Mouse (Mus musculus): ENCODE measurements around the gene Grin2a.
"Not testable (repeated sequence)": the region's sequence is repeated elsewhere in the genome, so short reads cannot be mapped to it uniquely, and the experiment has no call there.

Grin2a gene

GRCm38 (mm10) chr16:9616807-9617206 lies 378.6 kb downstream of the Grin2a start:
- DNase-seq = no peak

DNA sequence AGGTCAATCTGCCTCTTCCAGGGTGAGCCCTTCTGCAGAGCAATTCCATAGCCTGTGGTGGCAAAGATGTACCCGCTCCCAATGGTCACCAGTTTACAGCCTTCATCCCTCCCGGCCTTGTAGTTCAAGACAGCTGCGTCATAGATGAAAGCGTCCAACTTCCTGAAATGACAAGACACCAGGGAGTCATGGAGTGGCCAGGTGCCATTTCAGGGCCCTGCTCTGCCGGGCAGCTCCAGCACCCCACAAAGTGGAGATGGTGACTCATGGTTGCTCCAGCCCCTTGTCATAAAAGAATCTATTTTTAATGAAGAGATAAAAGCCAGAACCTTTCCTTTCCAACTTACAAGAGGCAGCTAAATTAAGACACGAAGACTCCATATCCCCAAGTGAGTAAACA lies 382.8 kb downstream of the Grin2a start:
- not testable (repeated sequence) for DNase-seq

- no peak for DNase-seq
Measured at GRCm38 (mm10) chr16:9607432-9607831, 387.9 kb downstream of the Grin2a start.

GRCm38 (mm10) chr16:9603983-9604382 lies 391.4 kb downstream of the Grin2a start:
- no peak for DNase-seq

GRCm38 (mm10) chr16:9602579-9602978 lies 392.8 kb downstream of the Grin2a start:
- DNase-seq = no peak

- DNase-seq = no peak
Measured at GRCm38 (mm10) chr16:9589176-9589575, 406.2 kb downstream of the Grin2a start.

GRCm38 (mm10) chr16:9588431-9588830 lies 406.9 kb downstream of the Grin2a start:
- no peak for DNase-seq

DNA sequence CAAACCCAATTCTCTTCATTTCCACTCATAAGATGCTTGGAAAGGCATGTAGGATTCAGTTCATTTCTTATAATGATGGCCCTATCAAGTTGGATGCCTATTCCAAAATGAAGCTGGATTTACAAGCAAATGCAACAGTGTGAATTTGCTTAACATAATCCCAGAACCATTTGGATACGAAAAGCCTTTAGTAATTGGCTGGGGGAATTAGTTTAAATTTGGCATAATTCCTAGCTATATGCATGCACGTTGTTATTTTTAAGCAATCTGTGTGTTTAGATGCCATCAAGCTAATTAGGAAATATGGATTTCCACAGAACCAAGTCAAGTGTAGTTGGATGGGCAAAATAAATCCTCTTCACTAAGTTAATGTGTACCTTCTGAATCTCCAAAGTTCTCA lies 411.4 kb downstream of the Grin2a start:
- no peak for DNase-seq

DNA sequence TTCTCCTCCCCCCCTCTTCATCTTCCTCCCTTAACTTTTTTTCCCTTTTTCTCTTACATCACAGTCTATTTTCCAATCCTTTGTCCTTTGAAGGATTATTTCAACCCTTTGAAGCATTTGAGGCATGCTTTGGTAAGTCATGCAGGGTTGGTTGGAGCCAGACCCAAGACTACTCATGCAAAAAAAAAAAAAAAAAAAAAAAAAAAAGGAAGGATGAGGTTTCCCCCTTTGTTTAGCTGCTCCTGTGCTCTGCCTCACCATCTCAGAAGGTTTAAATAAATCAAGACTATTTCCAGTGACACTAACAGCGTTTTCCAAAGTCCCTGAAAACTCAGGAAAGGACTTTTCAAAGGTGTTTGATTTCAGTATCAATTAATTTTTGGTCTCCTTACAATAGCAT lies 423.6 kb downstream of the Grin2a start:
- no peak for DNase-seq

DNA sequence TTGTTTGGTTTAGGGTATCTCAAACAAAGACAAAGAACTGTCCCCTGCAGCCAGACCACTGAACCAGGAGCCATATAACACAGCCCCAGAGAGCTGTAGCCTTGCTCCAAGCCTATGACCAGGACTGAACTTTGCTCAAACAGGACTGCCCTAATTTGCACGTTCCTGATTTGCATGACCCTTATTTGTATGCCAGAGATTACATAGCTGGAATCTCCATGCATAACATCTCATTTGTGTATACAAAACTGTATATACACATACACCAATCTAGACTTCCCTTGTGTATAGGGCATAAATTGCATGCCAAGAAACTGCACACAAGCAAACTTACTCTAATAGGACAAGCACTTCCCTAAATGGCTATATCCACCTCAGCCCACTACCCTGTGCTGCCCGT lies 428.1 kb downstream of the Grin2a start:
- DNase-seq = no peak

DNA sequence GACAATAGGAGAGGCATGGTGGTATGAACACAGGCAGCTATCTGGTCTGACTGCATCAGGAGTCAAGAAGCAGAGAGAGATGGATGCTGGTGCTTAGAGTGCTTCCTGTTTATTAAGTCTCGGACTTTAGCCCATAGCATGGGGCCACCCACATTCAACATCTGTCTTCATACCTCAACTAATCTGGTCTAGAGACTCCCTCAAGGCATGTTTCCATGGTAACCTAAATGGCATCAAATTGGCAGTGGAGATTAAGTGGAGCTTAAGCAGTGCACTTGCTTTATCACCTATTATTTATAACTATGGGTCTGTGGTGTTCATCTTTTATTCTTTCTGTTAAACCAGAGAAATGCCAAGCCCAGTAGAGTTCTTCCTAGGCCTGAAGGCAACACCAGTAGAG lies 433.5 kb downstream of the Grin2a start:
- no peak for DNase-seq

GRCm38 (mm10) chr16:9535196-9535595 lies 460.2 kb downstream of the Grin2a start:
- no peak for DNase-seq

- no peak for DNase-seq
Measured at GRCm38 (mm10) chr16:9533564-9534332, 461.6 kb downstream of the Grin2a start.

DNA sequence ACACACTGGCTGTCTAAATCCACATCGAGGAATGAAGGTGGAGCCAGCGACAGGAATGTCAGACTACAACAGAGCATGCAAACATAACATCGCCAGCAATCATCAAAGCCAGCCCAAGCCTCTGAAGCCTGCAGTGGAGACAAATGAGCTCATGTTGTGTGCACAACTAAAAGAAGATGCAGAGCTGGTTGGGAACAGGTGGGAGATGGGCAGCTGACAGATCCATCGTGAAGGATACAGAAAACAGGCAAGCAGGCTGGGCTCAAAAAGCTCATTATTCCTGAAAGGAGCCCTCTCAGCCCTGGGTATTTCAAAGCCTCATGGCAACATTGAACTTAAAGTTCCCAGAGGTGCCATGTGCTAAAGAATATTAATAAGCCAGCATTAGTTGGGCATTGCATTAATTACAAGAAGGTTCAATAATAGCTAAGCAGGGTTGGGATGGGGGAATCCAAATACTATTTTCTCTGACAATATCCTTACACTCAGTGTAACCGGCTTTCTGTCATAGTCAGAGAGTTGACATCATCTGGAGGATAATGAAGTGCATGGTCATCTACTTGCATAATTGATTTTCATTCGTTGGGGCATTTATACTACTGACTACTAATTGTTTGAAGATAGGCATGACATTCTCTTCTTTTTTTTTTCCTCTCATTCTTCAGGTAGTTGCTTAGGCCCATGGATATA lies 462.4 kb downstream of the Grin2a start:
- DNase-seq = no peak

GRCm38 (mm10) chr16:9527214-9527613 lies 468.1 kb downstream of the Grin2a start:
- no peak for DNase-seq

GRCm38 (mm10) chr16:9523314-9523713 lies 472.0 kb downstream of the Grin2a start:
- DNase-seq = no peak

Data from thymus, postnatal 4 days (tissue).